Mouse (Mus musculus) kidney, adult 2 months (tissue): ENCODE results near the gene Tceal9.

ENCODE experiments used
- CTCF ChIP-seq: fragments of 200-500 bp; conservative IDR thresholded peaks from 2 replicates; pipeline ENCODE4 v1.5.1; 2011; ENCODE audit warnings: low read depth, mild to moderate bottlenecking, control low read depth, low read length, moderate library complexity, mixed read lengths; ENCODE audit not compliant: insufficient read depth, insufficient read length
- POLR2A ChIP-seq: fragments of 200-500 bp; IDR thresholded peaks from one replicate; pipeline ENCODE4 v1.6.1; 2011; ENCODE audit warnings: low read depth, low read length, control low read depth

DNA sequence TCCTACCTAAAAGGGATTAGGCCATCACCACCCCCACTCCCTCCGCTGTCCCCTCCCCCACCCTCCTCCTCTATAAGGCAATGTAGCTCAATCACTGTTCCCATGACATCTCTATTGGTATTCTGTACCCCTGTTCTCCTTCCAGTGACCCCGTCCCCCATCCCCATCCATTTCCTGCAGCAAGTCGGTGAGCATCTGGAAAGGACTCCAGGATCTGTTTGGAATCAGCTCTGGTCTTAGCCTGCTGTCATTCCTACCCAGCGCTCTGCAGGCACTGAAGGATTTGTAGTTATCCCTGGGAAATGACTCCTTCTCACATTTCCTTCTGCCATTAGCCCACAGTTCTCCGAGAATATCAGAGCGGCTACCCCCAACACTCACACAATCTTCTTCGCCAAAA, 41.6 kb upstream of the Tceal9 start:
- TF ChIP-seq POLR2A (no peak), CTCF (no peak)
